Mouse (Mus musculus): Measurements from ENCODE around the gene Stk33. TPM values are rescaled to one million over a fixed set of nuclear protein-coding genes. Genes with fewer than 3 reads are reported as not detected.

The Stk33 gene
- total and polyA plus RNA-seq, 3 experiments: not detected

- TF ChIP-seq CTCF (IDR thresholded peaks at IDR 0.05; ENCODE audit: low read depth, low read length) (no peak), TAL1 (conservative IDR thresholded peaks at IDR 0.05; ENCODE audit: low read depth, low read length) (no peak)
- no peaks in the 10 kb centered on the region for H3K9me3 ChIP-seq (replicated peaks)
- DNase-seq (ENCODE audit: low spot score): no peak
- H3K27me3 ChIP-seq (ENCODE audit: insufficient read depth, low read length): peaks cover 6% of the 10 kb centered on the region; the same call in 1 of the 2 replicates
- H3K4me3 ChIP-seq (ENCODE audit: low read depth, low read length): no peak overlapping the region
- no peaks in the 10 kb centered on the region for H3K36me3 ChIP-seq (replicated peaks)
- no peak for ATAC-seq (ENCODE audit: extremely low read depth, insufficient number of reproducible peaks, low FRiP score, poor library complexity, severe bottlenecking)
- no peaks in the 10 kb centered on the region for H3K4me1 ChIP-seq (ENCODE audit: insufficient read depth, low read depth, low read length)
These were observed 204.4 kb downstream of the Stk33 start for GRCm38 (mm10) chr7:109234476-109234875.

- Histone ChIP-seq H3K4me1 (ENCODE audit: insufficient read depth, low read depth, low read length) (no peaks in the 10 kb centered on the region), H3K9me3 (replicated peaks) (no peaks in the 10 kb centered on the region), H3K27me3 (ENCODE audit: insufficient read depth, low read length) (peaks cover 2% of the 10 kb centered on the region; the same call in 1 of the 2 replicates), H3K36me3 (replicated peaks) (no peaks in the 10 kb centered on the region), H3K4me3 (ENCODE audit: low read depth, low read length) (no peak overlapping the region)
- ATAC-seq (ENCODE audit: extremely low read depth, insufficient number of reproducible peaks, low FRiP score, poor library complexity, severe bottlenecking) (no peak), DNase-seq (ENCODE audit: low spot score) (no peak)
- TF ChIP-seq POLR2AphosphoS5 (IDR thresholded peaks at IDR 0.05; ENCODE audit: insufficient replicate concordance, low read depth, low read length) (no peak), GATA2 (IDR thresholded peaks at IDR 0.05; ENCODE audit: borderline replicate concordance, low read depth, low read length) (no peak), CTCF (IDR thresholded peaks at IDR 0.05; ENCODE audit: low read depth, low read length) (no peak), TAL1 (conservative IDR thresholded peaks at IDR 0.05; ENCODE audit: low read depth, low read length) (no peak), GATA1 (IDR thresholded peaks at IDR 0.05; ENCODE audit: borderline replicate concordance, low read length) (no peak)
These were observed 207.0 kb downstream of the Stk33 start for GRCm38 (mm10) chr7:109231881-109232321.

GRCm38 (mm10) chr7:109231307-109231706, 207.6 kb downstream of the Stk33 start:
- Histone ChIP-seq H3K4me3 (ENCODE audit: low read depth, low read length) (no peak overlapping the region), H3K9me3 (replicated peaks) (no peaks in the 10 kb centered on the region), H3K4me1 (ENCODE audit: insufficient read depth, low read depth, low read length) (no peaks in the 10 kb centered on the region), H3K27me3 (ENCODE audit: insufficient read depth, low read length) (peaks cover 2% of the 10 kb centered on the region; the same call in 1 of the 2 replicates), H3K36me3 (replicated peaks) (no peaks in the 10 kb centered on the region)
- no peak for DNase-seq (ENCODE audit: low spot score)
- no peak for TF ChIP-seq TAL1 (conservative IDR thresholded peaks at IDR 0.05; ENCODE audit: low read depth, low read length)
- TF ChIP-seq POLR2AphosphoS5 (IDR thresholded peaks at IDR 0.05; ENCODE audit: insufficient replicate concordance, low read depth, low read length): no peak
- TF ChIP-seq GATA1 (IDR thresholded peaks at IDR 0.05; ENCODE audit: borderline replicate concordance, low read length): no peak
- no peak for TF ChIP-seq CTCF (IDR thresholded peaks at IDR 0.05; ENCODE audit: low read depth, low read length)
- TF ChIP-seq GATA2 (IDR thresholded peaks at IDR 0.05; ENCODE audit: borderline replicate concordance, low read depth, low read length): no peak
- no peak for ATAC-seq (ENCODE audit: extremely low read depth, insufficient number of reproducible peaks, low FRiP score, poor library complexity, severe bottlenecking)

- ATAC-seq (ENCODE audit: extremely low read depth, insufficient number of reproducible peaks, low FRiP score, poor library complexity, severe bottlenecking) (0 out of 2 replicates have a peak, but pooled peaks have one; percentile 40), DNase-seq (ENCODE audit: low spot score) (peak; percentile 31)
- peak; percentile 80 for TF ChIP-seq CTCF (IDR thresholded peaks at IDR 0.05; ENCODE audit: low read depth, low read length)
- TF ChIP-seq GATA1 (IDR thresholded peaks at IDR 0.05; ENCODE audit: borderline replicate concordance, low read length): no peak
- Histone ChIP-seq H3K36me3 (replicated peaks) (no peaks in the 10 kb centered on the region), H3K9me3 (replicated peaks) (no peaks in the 10 kb centered on the region), H3K27me3 (ENCODE audit: insufficient read depth, low read length) (peaks cover 2% of the 10 kb centered on the region; the same call in 1 of the 2 replicates), H3K4me3 (ENCODE audit: low read depth, low read length) (no peak overlapping the region), H3K4me1 (ENCODE audit: insufficient read depth, low read depth, low read length) (no peaks in the 10 kb centered on the region)
These were observed 208.1 kb downstream of the Stk33 start for GRCm38 (mm10) chr7:109230806-109231205.

Other genes starting within 250 kb of the Stk33 start
- gene Trim66, start 69.1 kb upstream of the Stk33 start, total RNA-seq (2014; fragmentation: Nextera tagmentation): not detected in 2 replicates
- gene Trim66, start 69.1 kb upstream of the Stk33 start, total RNA-seq (2017): 0.17 and 0.49 TPM in 2 replicates
- 0.02 TPM in 1 of 2 replicates, not detected in the other for gene Trim66, start 69.1 kb upstream of the Stk33 start, polyA plus RNA-seq (2012)
- gene Rpl27a, start 80.1 kb upstream of the Stk33 start, total RNA-seq (2014; fragmentation: Nextera tagmentation): 402 and 444 TPM in 2 replicates
- 833 and 1,086 TPM in 2 replicates for gene Rpl27a, start 80.1 kb upstream of the Stk33 start, total RNA-seq (2017)
- gene Rpl27a, start 80.1 kb upstream of the Stk33 start, polyA plus RNA-seq (2012): 9,138 and 9,366 TPM in 2 replicates